Mouse (Mus musculus): ENCODE results near the gene Lgr6.

DNA sequence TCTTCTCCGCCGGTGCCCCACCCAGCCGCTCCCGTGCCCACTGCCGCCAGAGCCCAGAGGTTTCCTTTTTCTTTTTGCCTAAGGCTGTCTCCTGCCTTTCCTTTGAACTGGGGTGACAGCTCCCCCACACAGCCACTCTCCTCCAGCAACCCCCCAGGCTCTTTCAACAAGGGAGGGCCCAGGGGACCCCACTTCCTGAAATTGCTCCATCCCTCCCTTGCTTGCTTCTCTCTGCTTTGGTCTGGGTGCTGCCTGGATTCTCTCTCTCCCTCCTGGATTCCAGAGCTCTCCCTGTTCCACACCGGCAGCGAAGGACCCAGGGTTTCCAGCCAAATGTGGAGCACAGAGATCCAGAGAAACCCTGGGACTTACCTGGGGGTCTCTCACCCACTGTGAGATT, 4.7 kb downstream of the Lgr6 start:
- TF ChIP-seq CTCF (IDR thresholded peaks at IDR 0.05; ENCODE audit: insufficient read depth, low read depth, low read length) (no peak), POLR2A (IDR thresholded peaks at IDR 0.05; ENCODE audit: insufficient read depth, low read depth, low read length) (no peak; the same call in 1 of the 2 replicates)
